Mouse (Mus musculus) myocyte (in vitro differentiated cells): ENCODE results near the gene Ccdc85b.

Experiments used
- CEBPB ChIP-seq: IDR thresholded peaks from 2 replicates; pipeline ENCODE4 v1.6.1; 2011; ENCODE audit warnings: mild to moderate bottlenecking, moderate library complexity; ENCODE audit not compliant: poor library complexity, insufficient read depth, severe bottlenecking
- E2F4 ChIP-seq: IDR thresholded peaks from one replicate; pipeline ENCODE4 v1.6.1; 2011; ENCODE audit warnings: mild to moderate bottlenecking, control low read depth, moderate library complexity; ENCODE audit not compliant: insufficient read depth
- MAX ChIP-seq: IDR thresholded peaks from one replicate; pipeline ENCODE4 v1.6.1; 2011; ENCODE audit warnings: low read depth, mild to moderate bottlenecking, control low read depth
- MYOD1 ChIP-seq, 3 experiments: IDR thresholded peaks; one replicate each; pipeline ENCODE4 v1.6.1; 2011; ENCODE audit warnings: control low read depth in 2 of 3, low read depth in 2 of 3, mild to moderate bottlenecking in 2 of 3, moderate library complexity in 1 of 3; ENCODE audit not compliant: insufficient read length in 2 of 3, control insufficient read depth in 1 of 3
- MYOG ChIP-seq, 3 experiments: IDR thresholded peaks; one replicate each; pipeline ENCODE4 v1.6.1; 2011; ENCODE audit warnings: control low read depth in 2 of 3, low read depth in 2 of 3, mild to moderate bottlenecking in 2 of 3; ENCODE audit not compliant: insufficient read length in 2 of 3, control insufficient read depth in 1 of 3, insufficient read depth in 1 of 3
- POLR2A ChIP-seq: IDR thresholded peaks from one replicate; pipeline ENCODE4 v1.6.1; 2011; ENCODE audit warnings: low read depth, mild to moderate bottlenecking, control low read depth, moderate library complexity; ENCODE audit not compliant: insufficient read length
- POLR2AphosphoS2 ChIP-seq: IDR thresholded peaks from one replicate; pipeline ENCODE4 v1.6.1; 2011; ENCODE audit warnings: low read depth, control low read depth; ENCODE audit not compliant: insufficient read length
- REST ChIP-seq: IDR thresholded peaks from one replicate; pipeline ENCODE4 v1.6.1; 2011; ENCODE audit warnings: mild to moderate bottlenecking, control low read depth, moderate library complexity; ENCODE audit not compliant: insufficient read depth, insufficient read length
- SRF ChIP-seq: IDR thresholded peaks from one replicate; pipeline ENCODE4 v1.6.1; 2011; ENCODE audit warnings: low read depth; ENCODE audit not compliant: control insufficient read depth, insufficient read length
- TCF12 ChIP-seq: IDR thresholded peaks from one replicate; pipeline ENCODE4 v1.6.1; 2011; ENCODE audit warnings: mild to moderate bottlenecking, control low read depth; ENCODE audit not compliant: poor library complexity, insufficient read depth, severe bottlenecking
- TCF3 ChIP-seq: IDR thresholded peaks from one replicate; pipeline ENCODE4 v1.6.1; 2011; ENCODE audit warnings: low read depth, control low read depth; ENCODE audit not compliant: insufficient read length
- USF1 ChIP-seq: IDR thresholded peaks from one replicate; pipeline ENCODE4 v1.6.1; 2011; ENCODE audit warnings: low read depth, mild to moderate bottlenecking, control low read depth, moderate library complexity

- TF ChIP-seq TCF12 (no peak), MAX (no peak), POLR2AphosphoS2 (no peak), E2F4 (no peak), POLR2A (no peak), USF1 (no peak), MYOD1 (IDR thresholded peaks at IDR 0.05; ENCODE audit: control insufficient read depth in 1 of 3, insufficient read length in 2 of 3, low read depth in 2 of 3) (peak in 2 of 3 experiments; percentile 62 to 63), MYOG (IDR thresholded peaks at IDR 0.05; ENCODE audit: control insufficient read depth in 1 of 3, insufficient read depth in 1 of 3, insufficient read length in 2 of 3, low read depth in 2 of 3) (peak in 1 of 3 experiments; percentile 47), CEBPB (no peak), SRF (no peak), REST (no peak), TCF3 (no peak)
Measured at GRCm38 (mm10) chr19:5445747-5446146, 11.9 kb downstream of the Ccdc85b start.
